Mouse (Mus musculus) layer of hippocampus, adult 18-20 months (tissue): ENCODE data around the gene Tcea3. TPM values are rescaled to one million over a fixed set of nuclear protein-coding genes. Genes with fewer than 3 reads are reported as not detected.

Experiments
- DNase-seq, 2 experiments: peaks; one replicate each; pipeline ENCODE4 v3.0.0; 2022; ENCODE audit warnings: low spot score in 2 of 2
- total RNA-seq, 2 experiments: library from RNA; stranded (reverse); gene quantifications; 2 replicates each; pipeline ENCODE4 v1.2.3; 2021

The Tcea3 gene
- total RNA-seq, 2 experiments from 2014 or later = 0.50 TPM; not detected in 1

DNA sequence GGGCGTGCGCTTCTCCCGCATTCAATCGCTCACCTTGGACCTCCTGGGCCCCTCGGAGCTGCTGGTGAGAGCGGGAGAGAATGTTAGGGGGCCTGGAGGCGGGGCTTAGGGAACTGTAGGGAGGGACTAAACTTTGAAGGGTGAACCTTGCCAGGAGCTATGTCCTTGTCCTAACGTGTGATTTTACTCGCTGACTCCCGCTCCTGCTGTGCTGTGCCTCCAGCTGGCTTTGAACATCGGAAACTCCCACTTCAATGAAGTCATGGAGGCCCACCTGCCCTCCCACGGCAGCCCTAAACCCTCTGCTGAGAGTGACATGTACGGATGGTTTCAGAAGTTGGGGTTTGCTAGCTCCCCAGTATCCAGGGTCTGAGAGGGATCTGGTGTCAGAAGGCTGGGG, 8.9 kb upstream of the Tcea3 start:
- no peak for DNase-seq

DNA sequence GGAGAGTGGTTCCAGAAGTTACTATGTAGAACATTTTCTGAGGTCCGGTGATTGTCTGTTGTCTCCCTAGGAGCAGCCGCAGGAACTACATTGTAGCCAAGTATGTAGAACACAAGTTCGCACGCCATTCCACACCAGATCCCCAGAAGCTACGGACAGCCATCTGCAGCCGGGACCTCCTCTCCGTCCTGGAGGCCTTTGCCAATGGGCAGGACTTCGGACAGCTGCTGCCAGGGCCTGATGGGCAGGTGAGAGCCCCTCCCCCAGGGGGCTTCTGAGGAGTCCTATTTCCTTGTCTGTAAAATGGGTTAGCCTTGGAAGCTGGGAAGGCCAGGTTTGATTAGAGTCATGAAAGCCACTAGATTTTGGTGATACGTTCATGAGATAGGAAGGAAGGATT, 8.4 kb upstream of the Tcea3 start:
- no peak for DNase-seq

DNA sequence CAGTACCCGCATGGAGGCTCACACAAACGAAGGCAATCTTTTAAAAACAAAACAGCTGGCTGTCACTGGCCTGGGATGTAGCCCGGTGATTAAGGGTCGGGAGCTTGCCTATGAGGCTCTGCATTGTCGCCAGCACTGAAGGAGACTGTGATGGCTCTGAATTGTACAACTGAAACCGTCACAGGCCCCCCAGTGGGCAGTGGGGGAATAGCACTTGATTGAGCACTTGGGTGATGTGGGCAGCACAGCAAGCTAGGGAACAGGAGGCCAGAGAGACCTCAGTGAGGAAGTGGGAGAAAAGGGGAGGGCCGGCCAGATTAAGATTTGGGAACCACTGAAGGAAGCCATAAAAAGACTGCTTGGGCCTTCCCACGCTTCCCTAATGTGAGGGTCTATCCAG, 7.9 kb upstream of the Tcea3 start:
- DNase-seq = peak; percentile 39 to 87

DNA sequence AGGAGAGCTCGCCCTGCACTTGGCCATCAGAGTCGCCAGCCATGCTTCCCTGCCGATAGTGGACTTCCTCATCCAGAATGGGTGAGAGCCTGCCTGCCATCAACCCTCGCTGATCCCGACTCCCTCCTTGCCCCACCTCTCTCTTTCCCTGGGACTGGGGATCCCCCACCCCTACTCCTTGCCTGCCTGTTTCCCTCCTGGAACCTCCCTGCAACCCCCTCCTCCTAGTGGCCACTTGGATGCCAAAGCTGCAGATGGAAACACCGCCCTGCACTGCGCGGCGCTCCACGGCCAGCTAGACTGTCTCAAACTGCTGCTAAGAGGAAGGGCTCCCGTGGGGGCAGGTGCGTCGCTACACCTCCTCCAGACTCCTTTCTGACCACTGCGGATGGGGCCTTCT, 7.4 kb upstream of the Tcea3 start:
- no peak for DNase-seq

DNA sequence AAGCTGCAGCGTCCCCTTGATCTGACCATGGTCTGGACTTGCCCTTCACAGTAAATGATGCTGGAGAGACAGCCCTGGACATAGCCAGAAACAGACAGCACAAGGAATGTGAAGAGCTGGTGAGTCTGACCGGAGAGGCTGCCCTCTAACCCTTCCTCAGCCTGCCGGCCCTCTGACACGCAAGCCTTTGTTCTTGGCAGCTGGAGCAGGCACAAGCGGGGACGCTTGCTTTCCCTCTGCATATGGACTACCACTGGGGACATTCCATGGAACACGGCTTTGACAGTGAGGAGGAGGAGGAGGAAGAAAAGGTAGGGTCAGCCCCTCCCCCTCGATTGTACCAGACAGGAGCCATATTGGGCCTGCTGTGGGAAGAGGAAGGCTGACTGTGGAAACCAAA, 6.6 kb upstream of the Tcea3 start:
- no peak for DNase-seq

DNA sequence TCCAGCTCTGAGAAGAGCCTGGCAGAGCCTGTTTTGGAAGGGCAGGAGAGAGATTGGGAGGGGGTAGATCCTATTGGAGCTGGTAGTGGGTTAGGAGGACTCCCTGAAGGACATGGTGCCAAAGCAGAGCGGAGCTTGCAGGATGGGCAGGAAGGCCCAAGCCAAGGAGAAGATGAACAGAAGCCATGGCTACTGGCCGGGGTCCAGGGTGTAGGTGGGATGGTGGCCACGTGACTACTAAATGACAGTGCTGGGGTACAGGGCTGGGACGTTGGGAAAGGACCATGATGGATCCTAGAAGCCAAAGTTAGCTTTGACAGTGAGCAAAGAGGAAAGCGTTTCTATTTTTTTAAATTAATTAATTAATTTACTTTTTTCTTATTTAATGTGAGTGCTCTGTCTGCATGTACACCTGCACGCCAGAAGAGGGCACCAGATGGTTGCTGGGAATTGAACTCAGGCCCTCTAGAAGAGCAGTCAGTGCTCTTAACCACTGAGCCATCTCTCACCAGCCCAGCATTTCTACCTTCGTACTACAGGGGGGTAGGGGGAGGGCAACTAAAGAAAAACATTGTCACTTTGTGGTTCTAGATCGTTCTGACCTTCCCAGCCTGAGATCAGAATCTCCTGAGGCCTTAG, 5.3 kb upstream of the Tcea3 start:
- DNase-seq = peak in 1 of 2 experiments; percentile 33

DNA sequence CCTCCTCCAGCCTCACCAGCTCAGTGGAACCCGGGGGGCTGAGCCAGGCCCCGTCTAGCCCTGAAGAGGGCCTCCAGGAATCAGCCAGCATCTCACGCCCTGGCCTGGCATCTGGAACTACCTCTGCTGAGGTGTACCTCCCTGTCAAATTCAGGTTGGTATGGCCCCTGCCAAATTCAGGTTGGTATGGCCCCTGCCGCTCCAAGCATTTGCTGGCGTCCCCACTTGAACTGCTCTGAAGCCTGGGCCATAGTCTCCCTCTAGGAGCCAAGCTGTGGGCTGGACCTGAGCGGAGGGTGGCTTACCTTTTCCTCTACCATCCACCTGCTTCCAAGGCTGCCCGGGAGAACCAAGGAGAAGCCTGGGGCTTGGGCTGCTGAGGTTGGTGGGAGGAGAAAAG, 4.8 kb upstream of the Tcea3 start:
- no peak for DNase-seq

DNA sequence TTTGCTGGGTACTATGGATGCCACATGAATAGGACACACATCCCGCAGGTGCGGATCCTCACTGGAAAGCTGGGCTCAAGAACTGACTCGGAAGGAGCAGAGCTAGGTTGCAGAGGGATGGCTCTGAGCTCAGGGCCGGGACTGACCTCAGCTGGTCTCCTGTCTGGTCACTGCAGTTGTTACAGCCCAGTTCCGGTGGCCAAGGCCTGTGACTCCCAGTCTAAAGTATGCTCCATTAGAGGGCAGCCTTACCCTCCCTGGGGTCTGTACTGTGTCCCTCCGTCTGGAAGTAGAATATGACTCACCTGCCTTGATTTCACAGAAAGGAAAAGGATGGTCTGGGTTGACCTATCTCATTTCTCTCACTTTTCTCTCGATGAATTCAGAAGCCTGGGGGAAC, 3.3 kb upstream of the Tcea3 start:
- DNase-seq = no peak

DNA sequence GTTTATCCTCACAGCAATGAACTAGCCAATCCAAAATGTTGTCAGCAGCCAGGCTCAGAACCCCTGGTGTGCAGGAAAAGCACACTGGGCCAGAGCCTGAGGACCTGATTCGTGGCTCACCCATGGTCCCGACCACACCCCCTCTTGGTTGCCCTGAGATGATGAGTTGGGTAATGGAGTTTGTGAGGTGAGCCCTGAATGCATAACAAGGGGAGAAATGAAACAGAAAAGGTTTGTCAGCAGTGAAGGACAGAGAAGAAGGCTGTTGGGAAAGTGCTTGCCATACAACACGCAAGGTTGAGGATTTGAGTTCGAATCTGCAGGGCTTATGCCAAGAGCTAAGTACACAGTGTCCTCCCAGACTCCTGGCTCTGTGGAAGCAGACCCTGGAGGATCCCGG, 1.8 kb upstream of the Tcea3 start:
- DNase-seq = no peak

DNA sequence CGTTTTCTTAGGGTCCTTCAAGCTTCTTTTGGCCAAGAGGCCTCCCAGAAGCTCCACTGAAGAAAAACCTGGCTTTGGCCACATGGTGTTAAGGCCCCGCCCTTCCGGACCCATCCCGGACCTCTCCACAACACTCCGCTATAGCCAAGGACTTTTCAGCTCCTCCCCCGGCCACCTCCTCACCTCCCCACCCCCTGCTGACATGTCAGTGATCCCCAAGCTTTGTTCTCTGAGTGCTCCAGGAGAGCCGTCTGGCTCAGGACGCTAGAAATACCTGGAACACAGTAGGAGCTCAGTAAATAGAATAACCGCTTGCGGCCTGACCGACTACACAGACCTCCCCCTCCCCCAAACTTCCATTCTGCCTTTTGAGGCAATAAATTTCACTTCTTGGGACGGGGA, 960 bp upstream of the Tcea3 start:
- DNase-seq = no peak

DNA sequence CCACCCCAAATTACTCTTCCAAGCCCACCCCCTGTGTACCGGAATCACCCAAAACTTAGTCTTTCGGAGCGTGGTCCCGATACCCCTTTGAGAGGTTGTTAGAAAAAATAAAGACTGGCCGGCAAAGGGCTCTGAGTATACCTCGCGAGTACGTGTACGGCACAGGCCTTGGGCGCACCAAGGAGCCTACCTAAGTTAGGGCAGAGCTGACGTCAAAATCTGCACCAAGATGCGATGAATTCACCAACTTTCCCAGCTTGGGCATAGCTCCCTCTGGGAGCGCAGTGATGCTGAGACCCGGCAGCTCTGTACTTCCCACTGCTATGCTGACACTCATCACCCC, 172 bp upstream of the Tcea3 start:
- no peak for DNase-seq

DNA sequence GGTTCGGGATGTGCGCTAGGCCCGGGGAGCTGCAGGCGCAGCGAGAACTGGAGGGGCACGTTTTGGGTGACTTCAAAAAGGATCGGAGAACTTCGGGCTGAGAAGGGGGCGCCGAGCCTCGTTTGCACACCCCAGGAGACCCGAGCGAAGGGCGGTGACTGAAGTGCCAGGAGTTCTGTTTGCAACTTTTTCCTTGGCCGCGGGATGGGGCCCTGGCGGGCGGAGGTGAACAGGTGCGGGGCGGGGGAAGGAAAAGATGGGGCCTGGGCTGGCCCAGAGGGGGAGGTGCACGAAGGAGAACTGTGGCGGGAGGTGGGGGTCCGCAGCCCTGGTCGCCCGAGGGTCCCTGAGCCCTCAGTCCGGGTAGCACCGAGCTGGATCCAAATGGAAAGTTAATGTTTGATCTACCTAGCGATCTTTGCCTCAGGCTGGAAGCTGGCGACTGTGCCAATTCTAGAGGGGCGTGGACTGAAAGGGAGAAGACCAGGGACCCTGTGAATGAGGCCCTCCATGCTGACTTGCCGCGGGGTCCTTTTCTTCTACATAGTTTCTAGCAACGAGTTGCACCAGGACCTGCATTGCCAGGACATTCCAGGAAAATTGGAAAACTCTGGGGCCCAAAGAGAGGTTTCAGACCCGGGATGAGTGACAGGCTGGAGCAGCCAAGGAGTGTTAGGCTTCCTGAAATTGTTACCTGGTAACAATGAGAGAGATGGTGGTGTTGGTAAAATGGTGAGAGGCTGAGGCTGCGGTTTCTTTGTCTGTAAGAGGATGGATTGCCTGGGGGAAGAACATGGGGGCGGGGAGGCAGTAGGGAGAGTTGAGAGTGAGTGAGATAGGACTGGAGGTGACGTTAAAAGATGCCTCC, 1.2 kb downstream of the Tcea3 start:
- no peak for DNase-seq

DNA sequence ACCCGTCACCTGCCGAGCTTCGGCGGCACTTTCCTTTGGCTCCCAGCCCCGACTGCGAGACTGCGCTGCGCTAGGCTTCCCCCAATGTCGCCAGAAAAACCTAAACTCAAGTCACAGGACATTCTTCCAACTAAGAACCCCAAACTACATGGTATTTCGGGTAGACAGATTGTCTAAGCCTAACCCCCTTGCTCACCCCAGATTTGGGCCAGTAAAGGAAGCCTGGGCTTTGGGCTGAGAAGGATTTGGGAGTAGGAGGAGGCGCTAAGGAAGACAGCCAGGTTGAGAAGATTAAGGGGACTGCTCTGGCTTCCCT, 1.8 kb downstream of the Tcea3 start:
- no peak for DNase-seq

DNA sequence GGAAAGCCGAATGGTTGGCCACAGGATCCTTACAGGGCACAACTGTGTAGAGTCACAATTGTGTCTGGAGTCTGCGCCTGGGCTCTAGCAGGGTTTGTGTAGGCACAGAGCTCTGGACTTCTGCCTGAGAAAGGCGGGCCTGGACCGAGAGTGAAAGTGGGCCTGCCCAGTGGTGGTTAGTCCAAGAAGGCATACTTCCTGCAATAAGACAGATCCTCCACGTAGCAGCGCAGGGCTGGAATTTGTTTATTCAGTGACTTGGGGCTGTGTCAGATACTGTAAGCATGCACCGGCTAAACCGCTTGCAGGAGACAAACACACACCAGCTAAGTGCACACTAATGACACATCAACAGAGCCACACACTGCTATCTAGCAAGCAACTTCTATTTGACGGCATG, 2.3 kb downstream of the Tcea3 start:
- DNase-seq = no peak

DNA sequence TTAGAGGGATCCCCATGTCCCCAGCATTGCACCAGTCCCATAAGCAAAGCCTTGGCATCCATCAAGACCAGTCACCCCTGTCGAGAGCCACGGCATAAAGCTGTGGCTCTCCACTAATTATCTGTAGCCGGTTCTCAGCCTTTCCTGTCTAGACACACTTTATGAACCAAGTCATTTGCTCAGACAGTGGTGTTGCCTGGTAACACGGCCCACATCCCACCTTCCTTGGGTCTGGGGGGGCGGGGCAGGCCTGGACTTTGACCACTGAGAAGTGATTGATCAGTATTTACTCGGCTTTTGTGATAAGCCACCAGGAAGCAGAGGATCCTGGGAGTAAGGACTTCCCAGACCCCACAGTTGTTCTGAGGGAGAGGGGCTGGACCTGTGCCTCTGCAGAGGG, 8.4 kb downstream of the Tcea3 start:
- no peak for DNase-seq

DNA sequence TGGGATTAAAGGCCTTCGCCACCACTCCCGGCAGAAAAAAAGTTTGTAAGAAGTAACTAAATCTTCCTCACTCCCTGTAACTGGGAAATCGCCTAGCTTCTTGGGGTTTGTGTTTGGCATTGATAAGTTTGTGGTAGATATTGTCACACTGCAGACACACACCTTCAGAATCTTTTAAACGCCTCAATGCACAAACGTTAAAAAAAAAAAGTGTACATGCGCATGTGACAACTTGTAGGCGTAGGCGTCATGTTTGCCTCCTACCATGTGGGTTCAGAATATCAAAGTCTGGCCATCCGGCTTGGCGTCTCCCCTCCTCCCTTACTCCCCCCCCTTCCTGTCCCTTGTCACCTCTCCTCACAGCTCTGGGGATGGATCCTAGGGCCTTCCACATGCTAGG, 9.2 kb downstream of the Tcea3 start:
- no peak for DNase-seq

DNA sequence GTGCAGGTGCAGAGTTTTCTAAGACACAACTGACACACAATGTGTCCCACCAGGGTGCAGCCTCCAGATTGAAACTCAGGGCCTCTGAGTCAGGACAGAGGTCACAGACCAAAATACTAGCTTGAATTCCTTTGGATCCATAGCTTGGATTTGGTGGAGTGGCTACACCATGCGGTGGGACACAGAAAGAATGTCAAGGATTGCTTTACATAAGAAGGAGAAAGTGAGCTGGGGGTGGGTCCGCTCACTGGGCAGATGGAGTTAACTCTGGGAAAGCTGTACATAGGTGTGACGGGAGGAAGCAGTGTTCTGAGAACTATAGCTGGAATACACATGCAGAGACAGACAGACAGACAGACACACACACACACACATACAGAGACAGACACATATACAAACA, 12.4 kb downstream of the Tcea3 start:
- no peak for DNase-seq

DNA sequence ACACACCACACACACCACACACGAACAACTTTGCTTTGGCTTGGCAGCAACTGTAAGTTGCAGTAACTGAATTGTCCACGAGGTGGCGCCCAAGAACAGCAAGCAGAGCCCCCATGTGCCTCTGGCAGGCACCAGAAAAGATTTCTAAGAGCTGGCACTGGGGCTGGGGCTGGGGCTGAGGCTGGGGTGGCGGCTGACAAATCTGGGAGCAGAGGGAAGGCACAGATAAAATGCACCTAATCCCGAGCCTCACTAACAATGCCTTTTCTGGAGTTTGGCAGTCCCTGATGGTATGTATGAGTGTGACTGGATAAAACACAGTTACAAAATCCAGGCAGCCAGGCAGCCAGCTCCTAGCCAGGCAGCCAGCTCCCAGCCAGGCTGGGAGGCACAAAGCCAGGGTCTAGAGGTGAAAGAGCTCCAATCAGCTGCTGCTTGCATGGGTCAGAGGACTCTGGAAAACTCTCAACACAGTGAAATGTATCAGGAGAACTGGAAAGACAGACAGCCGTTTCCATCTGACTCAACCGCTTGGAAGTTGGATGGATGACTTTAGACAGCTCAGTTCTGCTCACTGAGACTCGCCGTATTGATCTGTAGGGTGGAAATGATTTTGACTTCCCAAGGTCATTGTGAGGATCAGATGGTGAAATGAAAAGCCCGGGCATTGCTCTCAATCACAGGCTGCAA, 13.1 kb downstream of the Tcea3 start:
- DNase-seq = peak; percentile 64 to 87

DNA sequence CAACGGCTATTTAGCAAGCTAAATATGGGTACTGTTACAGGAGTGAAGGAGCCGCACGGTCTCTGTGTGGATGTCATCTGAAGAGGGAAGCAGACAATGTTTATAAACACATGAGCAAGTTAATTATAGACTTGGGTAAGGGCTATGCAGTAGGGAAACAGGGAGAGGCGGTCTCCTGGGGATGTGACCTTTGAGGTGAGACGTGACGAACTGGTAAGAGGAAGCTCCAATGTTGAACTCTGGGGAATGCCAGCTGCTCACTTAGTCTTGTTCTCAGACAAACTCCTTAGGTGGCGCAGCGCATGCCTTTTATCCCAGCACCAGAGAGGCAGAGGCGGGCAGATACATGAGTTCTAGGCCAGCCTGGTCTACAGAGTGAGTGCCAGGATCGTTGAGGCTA, 14.4 kb downstream of the Tcea3 start:
- DNase-seq = no peak

DNA sequence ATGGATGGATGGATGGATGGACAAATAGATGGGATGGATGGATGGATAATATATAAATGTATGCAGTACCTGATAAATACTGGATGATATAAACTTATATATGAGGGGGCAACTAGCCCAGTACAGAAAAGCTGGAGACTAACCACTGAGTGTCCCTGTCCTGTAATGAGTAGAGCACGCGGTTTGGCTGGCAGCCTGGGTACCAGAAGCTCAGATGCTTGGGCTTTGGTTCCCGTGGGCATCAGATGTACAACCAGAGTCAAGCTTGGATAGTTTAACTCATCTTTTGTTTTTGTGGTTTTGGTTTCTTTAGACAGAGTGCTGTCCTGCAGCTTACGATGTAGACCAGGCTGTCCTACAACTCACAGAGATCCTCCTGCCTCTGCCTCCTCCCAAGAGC, 16.0 kb downstream of the Tcea3 start:
- no peak for DNase-seq

DNA sequence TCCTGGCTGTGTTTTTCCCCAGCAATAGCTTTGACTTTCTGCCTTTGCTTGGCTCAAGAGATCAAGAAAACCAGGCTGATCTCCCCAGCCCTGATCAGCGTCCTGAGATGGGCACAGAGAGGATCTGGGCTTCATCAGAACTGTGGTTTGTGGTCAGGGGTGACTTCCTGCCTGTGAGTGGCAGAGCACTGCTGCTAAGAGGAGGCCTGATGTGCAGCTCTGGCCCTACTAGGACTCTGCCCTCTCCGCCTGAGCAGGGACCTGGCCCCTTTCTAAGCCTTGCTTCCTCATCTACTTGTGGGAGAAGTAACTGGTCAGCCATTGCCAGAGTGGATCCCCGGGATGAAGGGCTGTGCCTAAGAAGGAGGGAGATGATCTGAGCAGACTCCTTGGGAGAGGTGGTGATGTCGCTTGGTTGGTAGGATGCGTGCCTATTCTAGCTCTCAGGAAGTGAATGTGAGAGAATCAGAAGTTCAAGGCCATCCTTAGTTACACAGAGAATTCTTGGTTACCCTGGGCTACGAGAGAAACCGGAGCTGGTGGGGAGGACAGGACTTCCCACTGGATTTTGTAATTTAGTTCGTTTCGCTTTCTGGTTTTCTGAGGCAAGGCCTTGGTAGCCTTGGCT, 19.3 kb downstream of the Tcea3 start:
- DNase-seq = no peak

DNA sequence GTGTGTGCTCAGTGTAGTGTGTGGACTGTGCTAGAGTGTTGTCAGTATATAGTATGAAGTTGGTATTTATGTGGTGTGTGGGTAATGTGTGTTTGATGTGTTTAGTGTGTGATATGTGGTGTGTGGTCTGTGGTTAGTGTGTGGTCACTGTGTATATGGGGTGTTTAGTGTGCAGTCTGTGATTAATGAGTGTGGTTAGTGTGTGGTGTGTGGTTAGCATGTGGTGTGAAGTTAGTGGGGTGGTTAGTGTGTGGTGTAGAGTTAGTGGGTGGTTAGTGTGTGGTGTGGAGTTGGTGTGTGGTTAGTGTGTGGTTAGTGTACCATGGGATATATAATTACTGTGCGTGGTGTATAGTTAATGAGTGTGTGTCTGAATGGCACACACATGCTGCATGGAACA, 21.4 kb downstream of the Tcea3 start:
- no peak for DNase-seq
